Mouse (Mus musculus): ENCODE results near the gene Insc. TPM values are rescaled to one million over a fixed set of nuclear protein-coding genes. Genes with fewer than 3 reads are reported as not detected.
"Not testable (repeated sequence)": the region's sequence is repeated elsewhere in the genome, so short reads cannot be mapped to it uniquely, and the experiment has no call there.

Insc gene
- polyA plus RNA-seq, 1 experiment from 2014 or later, result 4.5 TPM

DNA sequence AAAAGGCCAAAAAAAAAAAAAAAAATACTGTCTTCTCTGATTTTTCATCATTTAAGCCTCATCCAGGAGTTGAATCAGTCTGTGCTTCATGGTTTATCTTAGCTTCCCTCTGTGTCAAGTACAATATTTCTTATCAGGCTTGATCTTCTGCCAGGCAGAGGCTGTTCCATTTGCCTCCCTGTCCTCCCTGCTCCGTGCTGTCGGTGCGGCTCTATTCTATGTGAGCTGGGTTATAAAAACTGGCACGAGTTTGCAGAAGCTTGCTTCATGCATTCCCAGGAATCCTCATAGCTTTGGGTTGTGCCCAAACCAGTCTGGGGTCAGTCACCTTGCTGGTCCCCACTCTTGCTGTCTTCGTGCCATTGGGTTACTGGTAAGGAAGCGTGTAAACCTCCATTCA is 12.3 kb upstream of the Insc start:
- no peaks in the 10 kb centered on the region for H3K36me3 ChIP-seq (ENCODE audit: control insufficient read depth, insufficient read depth, low read length)
- H3K27me3 ChIP-seq (ENCODE audit: control insufficient read depth, insufficient read depth, low read depth, low read length), result no peaks in the 10 kb centered on the region
- no peak for ATAC-seq (ENCODE audit: low read depth)
- H3K4me3 ChIP-seq (ENCODE audit: low read length), result no peak overlapping the region
- no peak overlapping the region for H3K9ac ChIP-seq (ENCODE audit: low read length)
- H3K9me3 ChIP-seq (ENCODE audit: control insufficient read depth, low read length), result no peaks in the 10 kb centered on the region
- no peak overlapping the region for H3K4me2 ChIP-seq (ENCODE audit: low read depth, low read length)
- 71% methylated on average over 6 of the region's 6 CpGs for WGBS
- no peak overlapping the region for H3K27ac ChIP-seq (ENCODE audit: low read length)
- no peaks in the 10 kb centered on the region for H3K4me1 ChIP-seq (replicated peaks; ENCODE audit: control insufficient read depth, insufficient read depth, low read length)

DNA sequence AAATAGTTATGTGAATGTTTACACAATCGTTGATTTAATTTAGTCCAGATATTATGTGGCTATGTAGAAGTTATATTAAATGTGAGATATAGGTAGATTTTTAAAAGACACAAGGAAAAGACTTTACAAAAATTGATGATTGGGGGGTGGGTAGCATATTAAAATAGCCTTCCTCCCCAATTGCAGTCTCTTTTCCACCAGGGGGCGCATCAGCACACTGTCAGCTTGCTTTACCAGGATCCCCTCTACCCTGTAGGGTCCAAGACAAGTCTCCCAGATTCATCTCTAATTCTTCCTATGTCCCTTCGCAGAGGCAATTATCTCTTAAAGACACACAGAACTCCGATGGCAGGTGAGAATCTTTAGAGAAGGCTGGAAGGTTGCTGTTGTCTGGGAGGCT is 11.8 kb upstream of the Insc start:
- not testable (repeated sequence) for H3K36me3 ChIP-seq (ENCODE audit: control insufficient read depth, insufficient read depth, low read length); ATAC-seq (ENCODE audit: low read depth); H3K4me2 ChIP-seq (ENCODE audit: low read depth, low read length); H3K4me1 ChIP-seq (replicated peaks; ENCODE audit: control insufficient read depth, insufficient read depth, low read length); H3K4me3 ChIP-seq (ENCODE audit: low read length); H3K9ac ChIP-seq (ENCODE audit: low read length); H3K27me3 ChIP-seq (ENCODE audit: control insufficient read depth, insufficient read depth, low read depth, low read length); H3K27ac ChIP-seq (ENCODE audit: low read length); H3K9me3 ChIP-seq (ENCODE audit: control insufficient read depth, low read length)
- WGBS, result 31% methylated on average over 4 of the region's 4 CpGs

DNA sequence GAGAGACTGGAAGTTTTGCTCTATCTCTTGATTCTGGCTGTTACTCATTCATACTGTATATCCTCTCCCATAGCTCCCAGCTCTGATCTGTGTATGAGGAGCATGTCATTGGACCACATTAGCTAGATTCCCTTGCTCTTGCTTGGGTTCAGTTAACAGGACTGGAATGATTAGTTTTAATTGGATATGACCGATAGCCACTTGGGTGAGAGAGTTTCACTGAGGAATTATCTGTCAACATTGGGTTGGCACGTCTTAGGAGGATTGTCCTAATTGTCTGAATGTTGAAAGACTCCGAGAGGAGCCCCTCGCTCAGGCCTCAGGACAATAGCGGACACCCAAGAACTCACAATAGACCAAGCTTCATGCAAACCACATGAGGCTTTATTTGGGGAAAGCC is 7.2 kb upstream of the Insc start:
- Histone ChIP-seq H3K9ac (ENCODE audit: low read length) (no peak overlapping the region), H3K4me2 (ENCODE audit: low read depth, low read length) (no peak overlapping the region), H3K27me3 (ENCODE audit: control insufficient read depth, insufficient read depth, low read depth, low read length) (no peaks in the 10 kb centered on the region), H3K4me1 (replicated peaks; ENCODE audit: control insufficient read depth, insufficient read depth, low read length) (no peaks in the 10 kb centered on the region), H3K36me3 (ENCODE audit: control insufficient read depth, insufficient read depth, low read length) (no peaks in the 10 kb centered on the region), H3K27ac (ENCODE audit: low read length) (no peak overlapping the region), H3K4me3 (ENCODE audit: low read length) (no peak overlapping the region), H3K9me3 (ENCODE audit: control insufficient read depth, low read length) (no peaks in the 10 kb centered on the region)
- no peak for ATAC-seq (ENCODE audit: low read depth)
- 81% methylated on average over 5 of the region's 5 CpGs for WGBS

DNA sequence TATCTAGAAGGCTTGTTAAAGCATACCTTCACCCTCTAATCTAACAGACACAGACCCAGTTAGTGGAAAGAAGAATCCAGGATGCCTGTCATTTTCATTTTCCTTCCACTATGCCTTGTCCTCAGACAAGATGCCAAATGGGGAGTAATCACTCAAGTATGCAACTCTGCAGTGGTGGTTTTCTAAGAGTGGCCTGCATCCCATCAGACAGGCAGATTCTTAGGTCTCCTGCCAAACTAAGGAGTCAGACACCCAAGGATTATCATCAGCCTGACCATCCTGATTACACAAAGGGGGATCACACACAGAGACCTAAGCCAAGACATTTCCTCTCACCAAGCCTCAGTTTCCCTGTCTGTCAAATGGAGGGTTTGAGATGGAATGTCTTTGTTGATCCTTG is 5.3 kb upstream of the Insc start:
- Histone ChIP-seq H3K4me3 (ENCODE audit: low read length) (no peak overlapping the region), H3K36me3 (ENCODE audit: control insufficient read depth, insufficient read depth, low read length) (no peaks in the 10 kb centered on the region), H3K27me3 (ENCODE audit: control insufficient read depth, insufficient read depth, low read depth, low read length) (no peaks in the 10 kb centered on the region), H3K9ac (ENCODE audit: low read length) (no peak overlapping the region), H3K4me2 (ENCODE audit: low read depth, low read length) (no peak overlapping the region), H3K27ac (ENCODE audit: low read length) (no peak overlapping the region), H3K4me1 (replicated peaks; ENCODE audit: control insufficient read depth, insufficient read depth, low read length) (no peaks in the 10 kb centered on the region), H3K9me3 (ENCODE audit: control insufficient read depth, low read length) (no peaks in the 10 kb centered on the region)
- ATAC-seq (ENCODE audit: low read depth), result no peak

DNA sequence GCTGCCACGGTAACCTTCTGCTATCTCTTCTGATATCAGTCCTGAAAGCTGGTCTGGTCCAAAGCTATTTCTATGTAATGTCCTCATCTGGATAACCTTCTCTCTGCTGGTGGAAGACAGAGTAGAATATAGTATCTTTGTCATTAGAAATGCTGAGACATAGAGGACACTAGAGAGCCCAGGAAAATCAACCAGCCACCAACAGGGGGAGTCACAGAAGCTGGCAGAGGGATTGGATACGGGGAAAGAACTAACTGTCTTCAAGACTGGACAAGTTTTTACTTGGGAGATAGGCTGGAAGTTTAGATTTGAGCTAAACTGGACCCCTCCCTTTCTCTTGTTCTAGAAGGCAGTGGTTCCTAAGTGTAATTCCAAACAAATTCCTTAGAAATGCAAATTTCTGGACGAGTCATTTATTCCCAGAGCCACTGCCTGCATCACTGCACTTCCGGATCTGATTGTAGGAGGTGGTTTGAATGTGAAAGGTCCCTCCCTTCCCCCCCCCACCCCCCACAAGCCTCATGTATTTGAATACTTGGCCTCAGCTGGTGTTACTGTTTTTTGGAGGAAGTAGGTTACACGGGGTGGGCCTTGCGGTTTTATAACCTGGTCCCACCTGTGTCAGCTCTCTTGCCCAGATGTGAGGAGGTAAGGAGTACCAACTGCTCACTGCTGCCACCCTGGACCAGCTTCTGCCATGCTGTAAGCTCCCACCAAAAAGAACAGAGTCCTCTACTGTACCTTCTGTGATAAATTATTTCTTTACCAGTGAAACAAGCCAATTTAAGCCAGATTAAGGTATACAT is 2.9 kb upstream of the Insc start:
- no peaks in the 10 kb centered on the region for H3K36me3 ChIP-seq (ENCODE audit: control insufficient read depth, insufficient read depth, low read length)
- H3K4me3 ChIP-seq (ENCODE audit: low read length), result no peak overlapping the region
- ATAC-seq (ENCODE audit: low read depth), result no peak
- H3K4me2 ChIP-seq (ENCODE audit: low read depth, low read length), result no peak overlapping the region
- 51% methylated on average over 6 of the region's 6 CpGs for WGBS
- peaks cover 2% of the 10 kb centered on the region for H3K4me1 ChIP-seq (replicated peaks; ENCODE audit: control insufficient read depth, insufficient read depth, low read length)
- no peak overlapping the region for H3K27ac ChIP-seq (ENCODE audit: low read length)
- no peak overlapping the region for H3K9ac ChIP-seq (ENCODE audit: low read length)
- no peaks in the 10 kb centered on the region; the same call in 1 of the 2 replicates for H3K27me3 ChIP-seq (ENCODE audit: control insufficient read depth, insufficient read depth, low read depth, low read length)
- no peaks in the 10 kb centered on the region for H3K9me3 ChIP-seq (ENCODE audit: control insufficient read depth, low read length)

DNA sequence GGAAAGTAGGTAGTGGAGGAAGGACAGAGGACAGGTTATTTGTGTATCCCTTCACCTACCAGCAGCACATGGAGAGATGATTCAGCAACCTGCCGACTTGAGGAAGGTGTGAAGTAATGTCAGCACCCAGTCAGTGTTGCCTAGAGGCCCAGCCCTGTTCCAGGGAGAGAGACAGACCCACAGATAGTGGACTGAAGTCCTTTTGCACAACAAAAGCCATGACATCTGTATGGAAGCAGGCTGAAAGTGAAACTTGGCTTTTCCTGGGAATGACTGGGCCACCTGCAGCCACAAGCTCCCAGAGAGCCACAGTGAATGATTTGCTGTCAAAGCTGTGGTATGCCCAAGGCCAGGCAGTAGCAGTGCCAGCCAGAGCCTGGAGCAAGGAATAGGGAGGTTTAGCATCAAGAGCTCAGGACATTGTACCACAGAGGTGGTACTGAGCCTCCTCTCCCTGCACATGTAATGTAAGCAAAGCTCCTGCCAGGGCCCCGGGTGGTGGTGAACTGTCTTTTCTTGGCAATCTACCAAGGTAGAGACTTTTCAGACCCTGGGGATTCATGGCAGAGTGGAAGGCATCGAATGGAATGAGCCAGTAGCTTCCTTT is 1.2 kb downstream of the Insc start:
- ATAC-seq (ENCODE audit: low read depth), result peak; percentile 29; the same call in 1 of the 2 replicates
- H3K27ac ChIP-seq (ENCODE audit: low read length), result no peak overlapping the region
- H3K9me3 ChIP-seq (ENCODE audit: control insufficient read depth, low read length), result no peaks in the 10 kb centered on the region
- no peak overlapping the region for H3K4me3 ChIP-seq (ENCODE audit: low read length)
- H3K4me2 ChIP-seq (ENCODE audit: low read depth, low read length), result no peak overlapping the region; the same call in 1 of the 2 replicates
- no peak overlapping the region for H3K9ac ChIP-seq (ENCODE audit: low read length)
- WGBS, result 36% methylated on average over 3 of the region's 3 CpGs
- no peaks in the 10 kb centered on the region; the same call in none of the 2 replicates for H3K27me3 ChIP-seq (ENCODE audit: control insufficient read depth, insufficient read depth, low read depth, low read length)
- no peaks in the 10 kb centered on the region for H3K36me3 ChIP-seq (ENCODE audit: control insufficient read depth, insufficient read depth, low read length)
- H3K4me1 ChIP-seq (replicated peaks; ENCODE audit: control insufficient read depth, insufficient read depth, low read length), result peaks cover 4% of the 10 kb centered on the region

DNA sequence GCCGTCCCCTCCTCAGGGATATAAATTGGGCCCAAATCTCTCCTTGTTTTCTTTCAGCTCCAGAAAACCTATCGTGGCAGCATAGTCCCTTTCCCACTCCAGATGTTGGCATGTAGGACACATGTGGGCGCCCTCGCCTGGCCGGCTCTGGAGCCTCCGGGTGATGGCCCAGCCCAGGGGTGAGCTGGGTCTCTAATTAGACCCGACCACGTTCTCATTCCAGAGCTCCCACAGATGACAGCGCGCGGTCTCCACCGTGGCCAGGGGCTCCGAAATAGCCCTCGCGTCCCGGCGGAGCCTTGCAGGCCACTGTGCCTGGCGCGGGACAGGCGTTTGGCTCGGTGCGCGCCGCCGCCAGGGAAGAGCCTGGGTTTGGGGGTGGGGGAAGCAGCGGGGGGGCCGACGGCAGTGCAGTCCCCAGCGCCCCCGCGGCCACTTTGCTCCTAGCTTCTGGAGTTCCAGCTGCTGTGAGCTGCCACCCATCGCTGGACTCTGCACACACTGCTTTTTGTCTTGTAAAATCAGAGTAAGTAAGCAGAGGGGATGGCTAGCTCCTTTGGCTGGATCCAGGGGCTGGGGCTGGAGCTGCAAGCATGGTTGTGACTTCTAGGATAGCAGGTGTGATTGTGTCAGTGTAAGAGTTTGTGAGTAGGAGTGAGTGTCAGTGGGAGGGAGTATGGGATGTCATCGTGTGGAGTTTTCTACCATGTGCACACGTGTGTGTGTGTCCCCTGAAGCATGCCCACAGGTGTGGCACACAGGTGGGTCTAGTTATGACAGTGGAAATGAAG is 2.2 kb downstream of the Insc start:
- peak overlapping the region; percentile 41 for H3K4me3 ChIP-seq (ENCODE audit: low read length)
- no peak overlapping the region for H3K27ac ChIP-seq (ENCODE audit: low read length)
- H3K9me3 ChIP-seq (ENCODE audit: control insufficient read depth, low read length), result no peaks in the 10 kb centered on the region
- peak overlapping the region; percentile 63 for H3K4me2 ChIP-seq (ENCODE audit: low read depth, low read length)
- H3K36me3 ChIP-seq (ENCODE audit: control insufficient read depth, insufficient read depth, low read length), result no peaks in the 10 kb centered on the region
- peak overlapping the region; percentile 57 for H3K9ac ChIP-seq (ENCODE audit: low read length)
- WGBS, result 5% methylated on average over 34 of the region's 34 CpGs
- peaks cover 4% of the 10 kb centered on the region for H3K4me1 ChIP-seq (replicated peaks; ENCODE audit: control insufficient read depth, insufficient read depth, low read length)
- peak; percentile 59 for ATAC-seq (ENCODE audit: low read depth)
- H3K27me3 ChIP-seq (ENCODE audit: control insufficient read depth, insufficient read depth, low read depth, low read length), result no peaks in the 10 kb centered on the region; the same call in none of the 2 replicates

DNA sequence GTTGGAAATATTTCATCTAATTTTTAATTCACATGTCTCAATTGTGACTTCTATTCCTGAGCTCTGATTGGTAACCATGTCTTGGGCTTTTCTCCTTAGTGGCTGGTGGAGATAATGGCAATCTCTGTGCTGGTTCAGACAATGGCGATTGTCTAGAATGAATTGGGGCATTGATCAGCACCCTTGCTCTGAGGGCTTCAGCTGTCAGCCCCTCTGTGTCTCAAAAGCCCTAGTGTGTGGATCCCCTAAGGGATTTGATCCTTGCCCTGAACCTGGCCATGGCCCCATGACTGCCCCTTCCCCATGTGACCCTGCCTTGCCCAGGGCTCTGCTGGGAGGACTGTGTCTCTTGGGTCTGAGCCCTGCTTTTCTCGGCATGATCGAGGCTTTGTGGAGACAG is 4.1 kb downstream of the Insc start:
- H3K4me3 ChIP-seq (ENCODE audit: low read length), result no peak overlapping the region
- no peaks in the 10 kb centered on the region for H3K9me3 ChIP-seq (ENCODE audit: control insufficient read depth, low read length)
- no peaks in the 10 kb centered on the region; the same call in none of the 2 replicates for H3K27me3 ChIP-seq (ENCODE audit: control insufficient read depth, insufficient read depth, low read depth, low read length)
- no peak for ATAC-seq (ENCODE audit: low read depth)
- no peak overlapping the region for H3K9ac ChIP-seq (ENCODE audit: low read length)
- no peak overlapping the region for H3K4me2 ChIP-seq (ENCODE audit: low read depth, low read length)
- no peaks in the 10 kb centered on the region for H3K36me3 ChIP-seq (ENCODE audit: control insufficient read depth, insufficient read depth, low read length)
- H3K4me1 ChIP-seq (replicated peaks; ENCODE audit: control insufficient read depth, insufficient read depth, low read length), result peaks cover 4% of the 10 kb centered on the region
- WGBS, result 79% methylated on average over 3 of the region's 3 CpGs
- H3K27ac ChIP-seq (ENCODE audit: low read length), result no peak overlapping the region

DNA sequence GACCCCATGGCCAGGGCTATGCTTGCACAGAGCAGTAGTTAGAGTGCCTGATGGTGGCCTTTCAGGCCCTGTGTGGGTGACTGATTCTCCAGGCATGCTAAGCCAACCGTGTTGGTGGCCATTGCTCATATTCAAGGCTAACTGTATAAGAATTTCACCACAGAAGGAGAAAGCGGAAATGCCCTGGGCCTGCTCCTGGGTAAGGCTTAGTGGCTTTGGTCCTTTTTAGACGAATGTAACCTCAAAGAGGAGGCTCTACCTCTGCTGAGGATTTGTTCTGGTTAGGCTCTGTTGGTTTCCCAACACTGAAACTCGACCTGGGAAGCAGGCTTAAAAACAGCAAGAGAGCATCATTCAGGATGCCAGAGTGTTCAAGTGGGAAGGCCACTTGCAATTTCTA is 4.7 kb downstream of the Insc start:
- Histone ChIP-seq H3K27me3 (ENCODE audit: control insufficient read depth, insufficient read depth, low read depth, low read length) (no peaks in the 10 kb centered on the region; the same call in none of the 2 replicates), H3K36me3 (ENCODE audit: control insufficient read depth, insufficient read depth, low read length) (no peaks in the 10 kb centered on the region), H3K4me2 (ENCODE audit: low read depth, low read length) (no peak overlapping the region), H3K27ac (ENCODE audit: low read length) (no peak overlapping the region), H3K4me1 (replicated peaks; ENCODE audit: control insufficient read depth, insufficient read depth, low read length) (peaks cover 4% of the 10 kb centered on the region), H3K9me3 (ENCODE audit: control insufficient read depth, low read length) (no peaks in the 10 kb centered on the region), H3K4me3 (ENCODE audit: low read length) (no peak overlapping the region), H3K9ac (ENCODE audit: low read length) (no peak overlapping the region)
- no peak for ATAC-seq (ENCODE audit: low read depth)
- WGBS, result 66% methylated on average over 4 of the region's 4 CpGs
